9 mouse cellular contexts compared by ENCODE assay signal in the genomic region with DNA sequence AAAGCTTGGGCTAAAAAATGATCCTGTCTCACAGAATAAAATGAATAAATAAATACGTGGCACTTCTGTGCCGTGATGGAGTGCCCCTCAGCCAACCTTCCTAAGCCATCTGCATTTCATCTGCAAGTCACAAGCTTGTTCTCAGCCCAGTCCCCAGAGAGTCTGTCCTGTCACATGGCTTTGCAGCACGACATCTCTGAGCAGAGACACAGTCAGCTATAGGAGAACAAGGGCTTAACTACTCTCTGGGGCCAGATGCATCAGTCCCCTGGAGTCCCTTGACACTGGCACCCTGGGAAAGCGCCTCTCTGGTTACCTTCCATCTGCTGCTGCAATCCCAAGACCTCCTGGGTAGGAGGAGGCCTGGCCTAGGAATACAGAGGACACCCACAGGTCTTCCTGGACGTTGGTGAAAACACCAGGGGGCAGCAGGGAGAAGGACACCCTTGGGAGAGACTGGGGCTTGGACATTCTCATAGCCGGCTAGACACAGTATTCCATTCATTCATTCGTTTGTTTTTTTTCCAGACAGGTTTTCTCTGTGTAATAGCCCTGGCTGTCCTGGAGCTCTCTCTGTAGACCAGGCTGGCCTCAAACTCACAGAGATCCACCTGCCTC. TPM values are rescaled to one million over a fixed set of nuclear protein-coding genes. Genes with fewer than 3 reads are reported as not detected.
DNase-seq lines count a peak whose midpoint lies in the region; ATAC-seq and TF ChIP-seq lines count a peak whose summit lies in the region.
"Had no signal": no experiment of that assay in that cellular context is flagged by ENCODE, and none has a peak within 500 bp of the region (broad histone marks: within the 10 kb centered on the region; RNA-seq: fewer than 3 reads in every experiment).

No protein-coding gene starts in this region.

- no peak for DNase-seq in layer of hippocampus, adult 2 months (ENCODE audit: low spot score in 2 of 2)
- no peak for DNase-seq in layer of hippocampus, adult 8-10 months (ENCODE audit: low spot score in 2 of 2)
- peak; percentile 34 for DNase-seq in MN1 (ENCODE audit: low spot score)
- DNase-seq in lung, embryonic 14.5 days: peak; percentile 44
- DNase-seq in Muller cell, postnatal 12 days (ENCODE audit: inconsistent ontology term): no peak
- no peak for DNase-seq in cerebellum, adult 8-10 months

- no peak overlapping the region for H3K4me2 ChIP-seq in lung, embryonic 14.5 days
- H3K4me2 ChIP-seq: heart, embryonic 13.5 days had no signal

- 43% methylated on average over 7 of the region's 7 CpGs for WGBS in lung, embryonic 14.5 days

- H3K36me3 ChIP-seq in lung, embryonic 14.5 days (ENCODE audit: insufficient read depth): no peaks in the 10 kb centered on the region
- H3K36me3 ChIP-seq: heart, embryonic 13.5 days had no signal

- TF ChIP-seq POLR2A in cortical plate, adult 2 months (IDR thresholded peaks at IDR 0.05; ENCODE audit: extremely low read depth, insufficient read depth, low read length): no peak

- H3K4me3 ChIP-seq in layer of hippocampus, adult 2 months: no peak overlapping the region
- H3K4me3 ChIP-seq in cortical plate, adult 2 months (ENCODE audit: insufficient read depth, low read length): no peak overlapping the region
- H3K4me3 ChIP-seq in lung, embryonic 14.5 days (ENCODE audit: low read depth, low read length): no peak overlapping the region
- H3K4me3 ChIP-seq: heart, embryonic 13.5 days had no signal

- ATAC-seq in lung, embryonic 14.5 days (ENCODE audit: insufficient read depth): no peak
- ATAC-seq in CD4-positive, CD25-positive, alpha-beta regulatory T cell, adult 4 months: no peak

- H3K9ac ChIP-seq in lung, embryonic 14.5 days: no peak overlapping the region
- H3K9ac ChIP-seq: heart, embryonic 13.5 days had no signal

- TF ChIP-seq CTCF in layer of hippocampus, adult 2 months (conservative IDR thresholded peaks at IDR 0.05): peak; percentile 68
- peak; percentile 22; the same call in 1 of the 2 replicates for TF ChIP-seq CTCF in cortical plate, adult 2 months (IDR thresholded peaks at IDR 0.05; ENCODE audit: extremely low read depth, insufficient read depth, low read length)
- TF ChIP-seq CTCF in lung, embryonic 14.5 days (IDR thresholded peaks at IDR 0.05; ENCODE audit: low read depth): peak; percentile 49

- peaks cover 36% of the 10 kb centered on the region for H3K27me3 ChIP-seq in lung, embryonic 14.5 days (ENCODE audit: insufficient read depth, low read length)

- no peaks in the 10 kb centered on the region; the same call in 1 of the 2 replicates for H3K4me1 ChIP-seq in cortical plate, adult 2 months (ENCODE audit: control insufficient read depth, insufficient read depth, low read length)
- no peaks in the 10 kb centered on the region for H3K4me1 ChIP-seq in lung, embryonic 14.5 days (ENCODE audit: insufficient read depth)

- no peaks in the 10 kb centered on the region for H3K9me3 ChIP-seq in lung, embryonic 14.5 days (ENCODE audit: low read depth, low read length)
- H3K9me3 ChIP-seq: heart, embryonic 13.5 days had no signal

- H3K27ac ChIP-seq in layer of hippocampus, adult 2 months: no peak overlapping the region
- no peak overlapping the region for H3K27ac ChIP-seq in cortical plate, adult 2 months (ENCODE audit: insufficient read depth, low read length)
- H3K27ac ChIP-seq in lung, embryonic 14.5 days (ENCODE audit: low read depth): no peak overlapping the region
- H3K27ac ChIP-seq: heart, embryonic 13.5 days had no signal

RNA-seq across cellular contexts. Expression of gene Abcc4, which starts 3.9 kb away (rescaled TPM):
- 10 to 100 TPM in 1 of 2 experiments, 1 to 10 TPM in 1; 8.7 to 11.1 TPM for total RNA-seq in layer of hippocampus, adult 2 months (2021)
- 10 to 100 TPM in 3 of 4 experiments, 1 to 10 TPM in 1; 8.2 to 10.6 (median 10.1) TPM for total RNA-seq in layer of hippocampus, adult 8-10 months (2022)
- 6.7 and 6.8 TPM in 2 replicates for polyA plus RNA-seq in cortical plate, adult 2 months (2012; rRNA removed)
- 2.8 and 3.5 TPM in 2 replicates for polyA plus RNA-seq in lung, embryonic 14.5 days (2014; fragmentation: Nextera tagmentation; extraction: Ambion mirVana)
- 1 to 10 TPM; 8.0 to 8.9 TPM for polyA plus RNA-seq in CD4-positive, CD25-positive, alpha-beta regulatory T cell, adult 4 months (2017; shearing (Covaris generic))

Comparison
In these comparisons a context has a peak if more than half of its experiments do, and no peak if none do; other contexts are left out.
1. DNase-seq: peak in MN1 (single experiment) and lung, embryonic 14.5 days (single experiment); none in layer of hippocampus, adult 2 months (0 of 2), layer of hippocampus, adult 8-10 months (0 of 2), Muller cell, postnatal 12 days (single experiment) and cerebellum, adult 8-10 months (single experiment).
2. Peak in every context shown above with its lines, with median percentiles within 50 percentile points of each other: CTCF ChIP-seq.